Mouse (Mus musculus): ENCODE data around the gene Shisa9.

DNA sequence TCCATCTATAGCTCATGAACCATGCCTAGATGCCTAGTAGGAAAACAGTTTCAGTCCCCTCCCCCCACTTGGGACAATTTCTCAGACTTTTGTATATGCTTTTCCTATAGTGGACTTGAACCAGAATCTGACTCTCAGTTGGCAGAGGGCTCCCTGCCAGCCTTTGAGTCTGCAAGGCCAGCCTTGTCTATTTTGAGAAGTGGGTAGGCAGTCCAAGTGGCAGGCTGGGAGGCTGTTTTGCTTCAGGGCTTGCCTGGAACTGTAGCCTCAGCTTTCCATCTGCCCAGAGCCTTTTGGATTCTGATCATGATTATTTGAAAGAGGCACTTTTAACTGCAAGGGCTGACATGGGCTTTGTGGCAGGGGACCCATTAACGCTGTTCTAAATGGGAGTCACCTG lies 23.2 kb upstream of the Shisa9 start:
- TF ChIP-seq POLR2A (IDR thresholded peaks at IDR 0.05; ENCODE audit: extremely low read depth, insufficient read depth, low read length) (no peak), CTCF (IDR thresholded peaks at IDR 0.05; ENCODE audit: extremely low read depth, insufficient read depth, low read length) (no peak)

Measured in cortical plate, adult 2 months (tissue).